Mouse (Mus musculus): ENCODE data around the gene Cldn24. TPM values are rescaled to one million over a fixed set of nuclear protein-coding genes. Genes with fewer than 3 reads are reported as not detected.

The Cldn24 gene
- polyA plus RNA-seq, 1 experiment = not detected

DNA sequence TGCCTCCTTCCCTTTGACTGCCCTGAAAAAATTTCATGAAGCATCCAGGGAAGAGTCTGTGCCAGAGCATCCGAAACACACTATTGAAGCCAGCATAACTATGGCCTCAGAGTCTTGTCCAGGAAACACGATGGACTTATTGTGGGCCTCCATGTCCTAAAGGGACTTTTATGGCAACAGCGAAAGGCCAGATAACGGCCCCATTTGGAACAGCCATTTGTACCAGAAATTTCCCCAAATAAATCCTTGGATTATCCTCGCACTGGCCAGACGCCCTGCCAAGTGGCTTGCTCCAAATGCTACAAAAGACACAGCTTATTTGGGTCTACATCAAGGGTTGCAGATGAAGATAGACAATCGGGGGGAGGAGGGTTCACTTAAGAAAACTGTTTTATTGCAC is 37.5 kb upstream of the Cldn24 start:
- 92% methylated on average over 7 of the region's 7 CpGs for WGBS
- H3K27ac ChIP-seq (ENCODE audit: insufficient read depth, low read length) = no peak overlapping the region
- H3K4me1 ChIP-seq (ENCODE audit: control insufficient read depth, insufficient read depth, insufficient read length) = no peaks in the 10 kb centered on the region
- no peak overlapping the region for H3K4me3 ChIP-seq (ENCODE audit: extremely low read depth, insufficient read depth, insufficient read length)
- TF ChIP-seq CTCF (IDR thresholded peaks at IDR 0.05; ENCODE audit: extremely low read depth, insufficient read depth, insufficient read length, insufficient replicate concordance) = no peak
- TF ChIP-seq POLR2A (IDR thresholded peaks at IDR 0.05; ENCODE audit: low read depth, low read length) = no peak
- H3K27me3 ChIP-seq (ENCODE audit: control insufficient read depth, insufficient read depth, low read length) = no peaks in the 10 kb centered on the region
- no peak for DNase-seq (ENCODE audit: low read depth in 1 of 2, low spot score in 2 of 2)
- H3K36me3 ChIP-seq (ENCODE audit: control insufficient read depth, insufficient read depth, low read length) = no peaks in the 10 kb centered on the region

DNA sequence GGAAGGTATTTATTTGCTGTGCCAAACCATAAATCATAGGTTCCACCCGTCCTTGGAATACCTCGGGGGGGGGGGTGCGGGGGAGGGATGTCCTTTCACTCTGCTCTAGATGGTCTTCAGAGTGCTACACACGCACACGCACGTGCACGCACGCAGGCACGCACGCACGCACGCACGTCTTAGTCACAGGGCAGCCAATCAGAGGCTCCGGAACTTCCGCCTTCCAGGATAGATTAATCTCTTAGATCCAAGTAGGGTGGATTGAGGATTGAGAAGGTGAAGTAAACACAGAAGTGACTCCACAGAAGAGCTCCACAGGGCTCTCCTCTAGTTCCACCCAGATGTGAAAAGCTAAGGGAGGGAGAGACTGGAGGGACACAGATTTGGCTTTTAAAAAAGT is 35.6 kb upstream of the Cldn24 start:
- TF ChIP-seq CTCF (IDR thresholded peaks at IDR 0.05; ENCODE audit: extremely low read depth, insufficient read depth, insufficient read length, insufficient replicate concordance) (no peak), POLR2A (IDR thresholded peaks at IDR 0.05; ENCODE audit: low read depth, low read length) (no peak)
- Histone ChIP-seq H3K4me3 (ENCODE audit: extremely low read depth, insufficient read depth, insufficient read length) (no peak overlapping the region), H3K27ac (ENCODE audit: insufficient read depth, low read length) (no peak overlapping the region), H3K36me3 (ENCODE audit: control insufficient read depth, insufficient read depth, low read length) (no peaks in the 10 kb centered on the region), H3K4me1 (ENCODE audit: control insufficient read depth, insufficient read depth, insufficient read length) (no peaks in the 10 kb centered on the region), H3K27me3 (ENCODE audit: control insufficient read depth, insufficient read depth, low read length) (no peaks in the 10 kb centered on the region)
- WGBS = 93% methylated on average over 15 of the region's 15 CpGs
- no peak for DNase-seq (ENCODE audit: low read depth in 1 of 2, low spot score in 2 of 2)

DNA sequence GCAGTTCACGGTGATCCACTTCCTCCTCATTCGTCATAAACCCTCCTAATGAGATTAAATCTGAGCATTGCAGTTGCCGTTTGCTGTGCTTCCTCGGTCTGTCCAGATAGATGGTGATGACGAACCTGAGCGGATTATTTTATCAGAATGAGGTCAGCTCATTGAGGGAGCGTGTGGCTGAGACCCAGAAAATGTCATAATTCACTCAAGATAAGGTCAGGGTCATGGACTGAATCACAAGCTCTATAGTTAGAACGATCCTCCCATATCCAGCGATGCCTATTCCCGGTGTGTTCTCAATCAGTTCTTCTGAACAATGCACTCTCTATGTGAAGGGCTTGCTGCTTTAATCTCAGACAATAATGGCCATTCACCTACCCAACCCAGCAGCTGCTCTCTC is 34.2 kb upstream of the Cldn24 start:
- H3K27ac ChIP-seq (ENCODE audit: insufficient read depth, low read length) = no peak overlapping the region
- H3K4me1 ChIP-seq (ENCODE audit: control insufficient read depth, insufficient read depth, insufficient read length) = no peaks in the 10 kb centered on the region
- 65% methylated on average over 10 of the region's 10 CpGs for WGBS
- H3K4me3 ChIP-seq (ENCODE audit: extremely low read depth, insufficient read depth, insufficient read length) = no peak overlapping the region
- TF ChIP-seq POLR2A (IDR thresholded peaks at IDR 0.05; ENCODE audit: low read depth, low read length) (no peak), CTCF (IDR thresholded peaks at IDR 0.05; ENCODE audit: extremely low read depth, insufficient read depth, insufficient read length, insufficient replicate concordance) (no peak)
- no peaks in the 10 kb centered on the region for H3K36me3 ChIP-seq (ENCODE audit: control insufficient read depth, insufficient read depth, low read length)
- H3K27me3 ChIP-seq (ENCODE audit: control insufficient read depth, insufficient read depth, low read length) = no peaks in the 10 kb centered on the region
- no peak for DNase-seq (ENCODE audit: low read depth in 1 of 2, low spot score in 2 of 2)

DNA sequence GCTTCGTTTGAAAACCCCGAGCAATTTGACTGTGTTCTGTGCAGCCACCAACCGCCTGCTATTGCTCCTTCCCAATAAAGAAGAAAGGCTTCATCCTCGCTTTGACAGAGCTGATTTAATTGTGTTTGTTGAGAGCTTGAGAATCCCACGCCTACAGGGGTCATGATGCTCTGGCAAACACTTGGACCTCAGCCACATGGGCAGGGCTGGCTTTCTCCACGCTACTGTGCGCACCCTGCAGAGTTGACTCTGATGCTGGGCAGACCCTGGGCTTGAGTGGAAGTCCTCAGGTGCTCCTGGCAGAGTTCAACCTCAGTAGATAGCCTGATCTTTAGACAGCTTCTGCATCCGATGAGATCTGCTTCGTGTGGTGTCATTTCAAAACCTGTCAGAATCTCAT is 30.0 kb upstream of the Cldn24 start:
- Histone ChIP-seq H3K27me3 (ENCODE audit: control insufficient read depth, insufficient read depth, low read length) (no peaks in the 10 kb centered on the region), H3K4me1 (ENCODE audit: control insufficient read depth, insufficient read depth, insufficient read length) (no peaks in the 10 kb centered on the region), H3K27ac (ENCODE audit: insufficient read depth, low read length) (no peak overlapping the region), H3K36me3 (ENCODE audit: control insufficient read depth, insufficient read depth, low read length) (no peaks in the 10 kb centered on the region), H3K4me3 (ENCODE audit: extremely low read depth, insufficient read depth, insufficient read length) (no peak overlapping the region)
- TF ChIP-seq CTCF (IDR thresholded peaks at IDR 0.05; ENCODE audit: extremely low read depth, insufficient read depth, insufficient read length, insufficient replicate concordance) = no peak
- 82% methylated on average over 9 of the region's 9 CpGs for WGBS
- DNase-seq (ENCODE audit: low read depth in 1 of 2, low spot score in 2 of 2) = no peak

DNA sequence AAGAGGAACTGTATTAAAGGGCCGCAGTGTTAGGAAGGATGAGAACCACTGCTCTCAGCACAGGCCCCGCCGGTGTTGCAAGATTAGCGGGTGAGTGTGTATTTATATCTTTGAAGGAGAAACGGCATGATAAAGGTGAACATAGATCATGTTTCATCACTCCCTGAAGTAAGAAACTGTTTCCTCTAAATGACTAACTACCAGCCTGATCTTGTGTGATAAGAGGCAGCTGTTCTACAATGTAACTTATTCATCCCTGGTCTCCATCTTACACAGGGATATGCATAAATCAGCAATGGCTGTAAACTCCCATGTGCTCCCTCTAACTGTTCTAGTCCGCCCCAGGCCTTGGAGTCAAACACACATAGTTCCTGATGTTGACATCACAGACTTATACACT is 22.5 kb upstream of the Cldn24 start:
- Histone ChIP-seq H3K27ac (ENCODE audit: insufficient read depth, low read length) (no peak overlapping the region), H3K27me3 (ENCODE audit: control insufficient read depth, insufficient read depth, low read length) (no peaks in the 10 kb centered on the region), H3K36me3 (ENCODE audit: control insufficient read depth, insufficient read depth, low read length) (no peaks in the 10 kb centered on the region), H3K4me3 (ENCODE audit: extremely low read depth, insufficient read depth, insufficient read length) (no peak overlapping the region), H3K4me1 (ENCODE audit: control insufficient read depth, insufficient read depth, insufficient read length) (no peaks in the 10 kb centered on the region)
- TF ChIP-seq POLR2A (IDR thresholded peaks at IDR 0.05; ENCODE audit: low read depth, low read length) = no peak
- no peak for TF ChIP-seq CTCF (IDR thresholded peaks at IDR 0.05; ENCODE audit: extremely low read depth, insufficient read depth, insufficient read length, insufficient replicate concordance)
- 63% methylated on average over 6 of the region's 6 CpGs for WGBS
- no peak for DNase-seq (ENCODE audit: low read depth in 1 of 2, low spot score in 2 of 2)

DNA sequence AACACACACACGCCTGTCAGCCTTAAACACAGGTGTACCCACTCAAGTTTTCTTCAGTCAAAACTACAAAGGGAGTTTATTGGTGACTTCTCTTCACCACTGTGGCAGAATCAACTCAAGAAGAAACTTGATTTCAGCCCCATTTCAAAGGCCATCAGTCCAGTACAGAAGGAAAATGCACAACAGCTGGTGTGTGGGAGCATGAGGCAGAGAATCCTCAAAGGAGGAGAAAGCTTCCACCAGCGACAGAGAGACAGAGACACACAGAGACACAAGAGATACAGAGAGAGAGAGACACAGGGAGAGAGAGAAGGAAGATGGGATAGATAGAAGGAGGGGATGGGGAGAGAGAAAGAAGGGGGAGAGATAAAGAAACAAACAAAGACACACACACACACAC is 19.6 kb upstream of the Cldn24 start:
- H3K27me3 ChIP-seq (ENCODE audit: control insufficient read depth, insufficient read depth, low read length) = no peaks in the 10 kb centered on the region
- no peak overlapping the region for H3K4me3 ChIP-seq (ENCODE audit: extremely low read depth, insufficient read depth, insufficient read length)
- H3K4me1 ChIP-seq (ENCODE audit: control insufficient read depth, insufficient read depth, insufficient read length) = no peaks in the 10 kb centered on the region
- no peak overlapping the region for H3K27ac ChIP-seq (ENCODE audit: insufficient read depth, low read length)
- TF ChIP-seq POLR2A (IDR thresholded peaks at IDR 0.05; ENCODE audit: low read depth, low read length) = no peak
- TF ChIP-seq CTCF (IDR thresholded peaks at IDR 0.05; ENCODE audit: extremely low read depth, insufficient read depth, insufficient read length, insufficient replicate concordance) = no peak
- H3K36me3 ChIP-seq (ENCODE audit: control insufficient read depth, insufficient read depth, low read length) = no peaks in the 10 kb centered on the region
- DNase-seq (ENCODE audit: low read depth in 1 of 2, low spot score in 2 of 2) = no peak
- 80% methylated on average over 2 of the region's 2 CpGs for WGBS

DNA sequence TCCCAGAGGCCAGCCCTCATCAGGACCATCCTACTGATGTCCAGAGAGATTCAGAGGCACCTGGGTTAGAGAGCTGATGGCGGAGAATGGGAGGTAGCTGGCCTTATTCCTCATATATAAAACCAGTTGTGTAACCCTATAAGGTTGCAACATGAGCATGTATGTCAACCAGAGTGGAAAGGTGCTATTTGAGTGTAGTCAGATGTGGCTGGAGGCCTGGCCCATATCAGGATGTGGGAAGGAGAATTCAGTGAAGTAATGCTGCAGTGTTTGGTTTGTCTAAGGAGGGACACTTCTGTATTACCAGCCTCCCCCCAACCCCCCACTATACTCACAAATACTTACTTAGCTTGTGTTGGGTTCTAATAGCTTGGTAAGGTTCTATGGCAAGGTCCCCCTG is 17.7 kb upstream of the Cldn24 start:
- Histone ChIP-seq H3K4me1 (ENCODE audit: control insufficient read depth, insufficient read depth, insufficient read length) (no peaks in the 10 kb centered on the region), H3K36me3 (ENCODE audit: control insufficient read depth, insufficient read depth, low read length) (no peaks in the 10 kb centered on the region), H3K27me3 (ENCODE audit: control insufficient read depth, insufficient read depth, low read length) (no peaks in the 10 kb centered on the region), H3K27ac (ENCODE audit: insufficient read depth, low read length) (no peak overlapping the region), H3K4me3 (ENCODE audit: extremely low read depth, insufficient read depth, insufficient read length) (no peak overlapping the region)
- 89% methylated on average over 1 of the region's 1 CpGs for WGBS
- DNase-seq (ENCODE audit: low read depth in 1 of 2, low spot score in 2 of 2) = no peak
- no peak for TF ChIP-seq POLR2A (IDR thresholded peaks at IDR 0.05; ENCODE audit: low read depth, low read length)
- TF ChIP-seq CTCF (IDR thresholded peaks at IDR 0.05; ENCODE audit: extremely low read depth, insufficient read depth, insufficient read length, insufficient replicate concordance) = no peak

Measured in spleen, adult 2 months (tissue).